Mouse (Mus musculus) erythroblast, embryonic 14.5 days (primary cell): ENCODE measurements around the gene Hap1.

Source experiments
- GATA1 ChIP-seq: IDR thresholded peaks from 2 replicates; pipeline ENCODE4 v1.6.1; 2012; ENCODE audit warnings: low read length, inconsistent platforms, mixed read lengths
- TAL1 ChIP-seq: IDR thresholded peaks from 3 replicates; pipeline ENCODE4 v1.6.1; 2012; ENCODE audit warnings: low read length, inconsistent platforms, mixed read lengths

GRCm38 (mm10) chr11:100389931-100390445, 34.1 kb upstream of the Hap1 start:
- TF ChIP-seq GATA1 (no peak), TAL1 (no peak)
